8 mouse cellular contexts compared by ENCODE assay signal in genomic region chr12:31376326-31376950, GRCm38 (mm10). TPM values are rescaled to one million over a fixed set of nuclear protein-coding genes. Genes with fewer than 3 reads are reported as not detected.
DNase-seq lines count a peak whose midpoint lies in the region; ATAC-seq and TF ChIP-seq lines count a peak whose summit lies in the region.

No protein-coding gene starts in this region.

- TF ChIP-seq CTCF in C2C12 (IDR thresholded peaks at IDR 0.05; ENCODE audit: control insufficient read depth, insufficient read depth, insufficient read length) = peak; percentile 9

- H3K27me3 ChIP-seq in C2C12 (ENCODE audit: control insufficient read depth, insufficient read depth, insufficient read length) = no peaks in the 10 kb centered on the region
- H3K27me3 ChIP-seq in forebrain, embryonic 12.5 days = no peaks in the 10 kb centered on the region; the same call in 1 of the 2 replicates
- no peaks in the 10 kb centered on the region for H3K27me3 ChIP-seq in intestine, embryonic 16.5 days (replicated peaks; ENCODE audit: control insufficient read depth, insufficient read depth, low read length)

- ATAC-seq in forebrain, embryonic 12.5 days (ENCODE audit: low FRiP score) = no peak
- no peak; the same call in 1 of the 2 replicates for ATAC-seq in intestine, embryonic 16.5 days

- H3K9ac ChIP-seq in forebrain, embryonic 12.5 days = no peak overlapping the region
- H3K9ac ChIP-seq in intestine, embryonic 16.5 days (ENCODE audit: low read depth, low read length) = peak overlapping the region; percentile 41; the same call in 1 of the 2 replicates

- no peaks in the 10 kb centered on the region for H3K36me3 ChIP-seq in C2C12 (ENCODE audit: control insufficient read depth, insufficient read depth)
- H3K36me3 ChIP-seq in forebrain, embryonic 12.5 days (replicated peaks) = no peaks in the 10 kb centered on the region
- no peaks in the 10 kb centered on the region for H3K36me3 ChIP-seq in intestine, embryonic 16.5 days (ENCODE audit: control insufficient read depth, insufficient read depth, low read length)

- DNase-seq in adrenal gland, adult 2 months = peak; percentile 7
- DNase-seq in adrenal gland, postnatal 25 days = no peak
- peak; percentile 46 for DNase-seq in mesoderm, embryonic 11.5 days (ENCODE audit: low read depth, low spot score)
- DNase-seq in layer of hippocampus, adult 11-12 months (ENCODE audit: low spot score) = no peak
- DNase-seq in adrenal gland, adult 18-20 months (ENCODE audit: low spot score in 2 of 2) = no peak

- WGBS in forebrain, embryonic 12.5 days = 14% methylated on average over 13 of the region's 13 CpGs
- WGBS in intestine, embryonic 16.5 days = 9% methylated on average over 13 of the region's 13 CpGs

- H3K27ac ChIP-seq in forebrain, embryonic 12.5 days = no peak overlapping the region
- no peak overlapping the region for H3K27ac ChIP-seq in intestine, embryonic 16.5 days (ENCODE audit: low read length)

- peak overlapping the region; percentile 51 for H3K4me2 ChIP-seq in forebrain, embryonic 12.5 days
- peak overlapping the region; percentile 48 for H3K4me2 ChIP-seq in intestine, embryonic 16.5 days (ENCODE audit: low read depth, low read length)

- no peaks in the 10 kb centered on the region for H3K79me2 ChIP-seq in C2C12 (ENCODE audit: control insufficient read depth, insufficient read depth)

- peaks cover 13% of the 10 kb centered on the region for H3K4me1 ChIP-seq in forebrain, embryonic 12.5 days
- peaks cover 11% of the 10 kb centered on the region for H3K4me1 ChIP-seq in intestine, embryonic 16.5 days (ENCODE audit: control insufficient read depth, insufficient read depth, low read length)

- no peaks in the 10 kb centered on the region for H3K9me3 ChIP-seq in forebrain, embryonic 12.5 days
- H3K9me3 ChIP-seq in intestine, embryonic 16.5 days (ENCODE audit: control insufficient read depth, low read length) = no peaks in the 10 kb centered on the region

- H3ac ChIP-seq in C2C12 (ENCODE audit: control insufficient read depth, insufficient read length, low read depth) = no peak overlapping the region

- no peaks in the 10 kb centered on the region for H3K79me3 ChIP-seq in C2C12 (ENCODE audit: low read depth)

- no peak overlapping the region for H3K4me3 ChIP-seq in C2C12 (ENCODE audit: insufficient read depth, poor library complexity, severe bottlenecking)
- H3K4me3 ChIP-seq in forebrain, embryonic 12.5 days (replicated peaks) = peak overlapping the region; percentile 30
- H3K4me3 ChIP-seq in intestine, embryonic 16.5 days (ENCODE audit: low read length) = peak overlapping the region; percentile 15

TF ChIP-seq in C2C12, 6 proteins besides CTCF, POLR2A, EP300 and RAD21:
- TF ChIP-seq USF1 (IDR thresholded peaks at IDR 0.05; ENCODE audit: low read depth) = no peak
- TF ChIP-seq MYOG (IDR thresholded peaks at IDR 0.05; ENCODE audit: control insufficient read depth, extremely low read depth, insufficient read length) = no peak
- no peak for TF ChIP-seq MAX (IDR thresholded peaks at IDR 0.05)
- no peak for TF ChIP-seq CEBPB (IDR thresholded peaks at IDR 0.05; ENCODE audit: low read depth)
- TF ChIP-seq MYOD1 (IDR thresholded peaks at IDR 0.05; ENCODE audit: control insufficient read depth, insufficient read length, low read depth) = no peak
- TF ChIP-seq FOSL1 (IDR thresholded peaks at IDR 0.05; ENCODE audit: insufficient read depth, low read length, poor library complexity, severe bottlenecking) = no peak

RNA-seq across cellular contexts. Expression of gene Slc26a3, which starts 14.2 kb away (rescaled TPM):
- 1 to 10 TPM in 1 of 2 experiments, under 1 TPM in 1; 0.55 to 1.3 TPM for total RNA-seq in adrenal gland, adult 2 months (2021)
- polyA plus RNA-seq in adrenal gland, adult 2 months (2012; rRNA removed) = 0.22 TPM in 1 of 2 replicates, not detected in the other
- total RNA-seq in adrenal gland, postnatal 25 days (2021) = 0.38 and 0.39 TPM in 2 replicates
- not detected for polyA plus RNA-seq in C2C12 (2012; fragmentation: generic; extraction: Trizol)
- 0.06 and 0.09 TPM in 2 replicates for polyA plus RNA-seq in forebrain, embryonic 12.5 days (2016; fragmentation: Nextera tagmentation; extraction: Ambion mirVana)
- 26.7 and 30.0 TPM in 2 replicates for polyA plus RNA-seq in intestine, embryonic 16.5 days (2015; fragmentation: Nextera tagmentation; extraction: Ambion mirVana)
- total RNA-seq in adrenal gland, adult 18-20 months (2021) = under 1 TPM; 0.50 to 0.67 TPM

RNA-seq across cellular contexts. Expression of gene Dld, which starts 25.2 kb away (rescaled TPM):
- total RNA-seq in adrenal gland, adult 2 months (2021) = 100 to 1,000 TPM; 262 to 322 TPM
- polyA plus RNA-seq in adrenal gland, adult 2 months (2012; rRNA removed) = 7.4 and 7.6 TPM in 2 replicates
- 264 and 301 TPM in 2 replicates for total RNA-seq in adrenal gland, postnatal 25 days (2021)
- 32.4 TPM for polyA plus RNA-seq in C2C12 (2012; fragmentation: generic; extraction: Trizol)
- polyA plus RNA-seq in forebrain, embryonic 12.5 days (2016; fragmentation: Nextera tagmentation; extraction: Ambion mirVana) = 148 and 150 TPM in 2 replicates
- 156 and 164 TPM in 2 replicates for polyA plus RNA-seq in intestine, embryonic 16.5 days (2015; fragmentation: Nextera tagmentation; extraction: Ambion mirVana)
- total RNA-seq in adrenal gland, adult 18-20 months (2021) = 100 to 1,000 TPM; 344 to 404 TPM

Comparison
In these comparisons a context has a peak if more than half of its experiments do, and no peak if none do; other contexts are left out.
1. DNase-seq: peak in adrenal gland, adult 2 months (single experiment) and mesoderm, embryonic 11.5 days (single experiment); none in adrenal gland, postnatal 25 days (single experiment), layer of hippocampus, adult 11-12 months (single experiment) and adrenal gland, adult 18-20 months (0 of 2).
2. RNA of gene Slc26a3, which starts 14.2 kb away (polyA plus RNA-seq): 26.7 to 30.0 TPM in intestine, embryonic 16.5 days; 0.06 to 0.09 TPM in forebrain, embryonic 12.5 days, 0.22 TPM in adrenal gland, adult 2 months and not detected in C2C12 (single experiment); every median in the first group is over 10 times any median in the second.